Mouse (Mus musculus) forebrain, embryonic 14.5 days (tissue): ENCODE results near the gene Phrf1. TPM values are rescaled to one million over a fixed set of nuclear protein-coding genes. Genes with fewer than 3 reads are reported as not detected.
"Not testable (repeated sequence)": the region's sequence is repeated elsewhere in the genome, so short reads cannot be mapped to it uniquely, and the experiment has no call there.

ENCODE experiments used
- ATAC-seq: fragments of 200-750 bp; cut with Nextera tagmentation; 2 replicates; pipeline ENCODE4 v1.8.0; 2017; ENCODE audit warnings: mild to moderate bottlenecking, moderate library complexity
- DNase-seq: peaks from one replicate; pipeline ENCODE4 v3.0.0-alpha.2; 2015; ENCODE audit warnings: low spot score
- H3K27ac ChIP-seq: fragments of 300-500 bp; sonication (generic); 2 replicates; pipeline ENCODE4 v1.5.1; 2014; ENCODE audit warnings: low read depth, mild to moderate bottlenecking, control low read depth, low read length, moderate library complexity
- H3K27me3 ChIP-seq: fragments of 300-500 bp; sonication (generic); replicated peaks from 2 replicates; pipeline ENCODE4 v1.6.1; 2014; ENCODE audit warnings: low read length, control low read depth, mixed read lengths; ENCODE audit not compliant: control insufficient read depth, insufficient read depth
- H3K36me3 ChIP-seq: fragments of 300-500 bp; sonication (generic); 2 replicates; pipeline ENCODE4 v1.6.1; 2014; ENCODE audit warnings: low read length, control low read depth; ENCODE audit not compliant: control insufficient read depth, insufficient read depth
- H3K4me1 ChIP-seq: fragments of 300-500 bp; sonication (generic); 2 replicates; pipeline ENCODE4 v1.6.1; 2014; ENCODE audit warnings: antibody characterized with exemption, low read length, control low read depth; ENCODE audit not compliant: control insufficient read depth, insufficient read depth
- H3K4me2 ChIP-seq: fragments of 300-500 bp; sonication (generic); 2 replicates; pipeline ENCODE4 v1.6.1; 2014; ENCODE audit warnings: mild to moderate bottlenecking, control low read depth, low read length
- H3K4me3 ChIP-seq: fragments of 300-500 bp; sonication (generic); 2 replicates; pipeline ENCODE4 v1.5.1; 2014; ENCODE audit warnings: low read depth, low read length, control low read depth
- H3K9ac ChIP-seq: fragments of 300-500 bp; sonication (generic); 2 replicates; pipeline ENCODE4 v1.6.1; 2014; ENCODE audit warnings: mild to moderate bottlenecking, low read length, control low read depth, moderate library complexity
- H3K9me3 ChIP-seq: fragments of 300-500 bp; sonication (generic); replicated peaks from 2 replicates; pipeline ENCODE4 v1.6.1; 2016; ENCODE audit warnings: low read length, control low read depth, mixed read lengths; ENCODE audit not compliant: control insufficient read depth
- WGBS: fragments of 180-500 bp; shearing (Covaris S2); extraction: QIAGEN DNeasy Blood & Tissue Kit; methylation state at CpG from one replicate; pipeline ENCODE4 v1.1.7; 2014; 5-methylcytosine and 5-hydroxymethylcytosine counted together
- polyA plus RNA-seq: library from polyadenylated mRNA; unstranded; fragments of >200 nt; fragmentation: Nextera tagmentation; extraction: Ambion mirVana; gene quantifications from 2 replicates; pipeline ENCODE4 v1.2.1, GENCODE M21; 2014

Phrf1 gene
- polyA plus RNA-seq, 1 experiment from 2014 or later = 64.2 TPM

DNA sequence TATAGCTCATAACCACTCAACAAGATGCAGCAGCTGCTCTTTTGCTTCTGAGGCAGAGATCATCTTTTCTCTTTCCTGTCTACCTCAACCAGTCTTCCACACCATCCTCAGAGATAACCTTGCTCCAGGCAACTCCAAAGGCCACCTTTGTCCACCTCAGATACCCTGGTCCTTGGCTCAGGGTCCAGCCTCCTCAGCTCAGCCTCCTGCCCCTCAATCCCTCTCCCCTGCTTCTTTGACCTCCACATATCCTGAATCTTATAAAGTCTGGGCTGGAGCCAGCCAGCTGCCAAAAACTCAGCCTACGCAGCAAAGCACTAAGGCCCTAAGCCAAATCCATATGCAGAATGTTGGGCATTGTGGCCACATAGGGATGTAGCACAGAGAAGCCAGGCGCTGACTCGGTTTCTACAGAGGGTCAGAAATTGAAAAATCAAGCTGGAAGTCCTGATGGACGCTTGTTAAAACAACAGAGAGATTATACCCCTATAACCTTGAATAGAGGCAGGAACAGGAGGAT lies 5.8 kb upstream of the Phrf1 start:
- DNase-seq (no peak), ATAC-seq (no peak)
- H3K9ac ChIP-seq = no peak overlapping the region

GRCm38 (mm10) chr7:141226535-141226934 lies 2.0 kb upstream of the Phrf1 start:
- 81% methylated on average over 6 of the region's 6 CpGs for WGBS
- no peak for ATAC-seq

More for the DNA sequence above, 5.8 kb upstream of the Phrf1 start:
- Histone ChIP-seq H3K4me1 (peaks cover 7% of the 10 kb centered on the region), H3K36me3 (peaks cover 7% of the 10 kb centered on the region; the same call in 1 of the 2 replicates), H3K9me3 (no peaks in the 10 kb centered on the region), H3K4me3 (no peak overlapping the region), H3K27me3 (no peaks in the 10 kb centered on the region), H3K27ac (peak overlapping the region; percentile 65; the same call in 1 of the 2 replicates), H3K4me2 (no peak overlapping the region; the same call in 1 of the 2 replicates)
- WGBS = 88% methylated on average over 4 of the region's 4 CpGs

GRCm38 (mm10) chr7:141227796-141228195 lies 788 bp upstream of the Phrf1 start:
- Histone ChIP-seq H3K9ac (peak overlapping the region; percentile 97; the same call in 1 of the 2 replicates), H3K4me2 (no peak overlapping the region), H3K36me3 (peaks cover 26% of the 10 kb centered on the region), H3K27ac (no peak overlapping the region), H3K27me3 (no peaks in the 10 kb centered on the region), H3K4me3 (no peak overlapping the region), H3K4me1 (peaks cover 11% of the 10 kb centered on the region), H3K9me3 (no peaks in the 10 kb centered on the region)
- DNase-seq (no peak), ATAC-seq (no peak; the same call in 1 of the 2 replicates)
- WGBS = 71% methylated on average over 4 of the region's 4 CpGs

More at GRCm38 (mm10) chr7:141226535-141226934, 2.0 kb upstream of the Phrf1 start:
- Histone ChIP-seq H3K27me3 (no peaks in the 10 kb centered on the region), H3K4me3 (no peak overlapping the region), H3K27ac (no peak overlapping the region), H3K9me3 (no peaks in the 10 kb centered on the region), H3K36me3 (peaks cover 13% of the 10 kb centered on the region), H3K4me1 (peaks cover 18% of the 10 kb centered on the region), H3K4me2 (no peak overlapping the region), H3K9ac (no peak overlapping the region)
- no peak for DNase-seq

GRCm38 (mm10) chr7:141229702-141230101 lies 1.1 kb downstream of the Phrf1 start:
- ATAC-seq = no peak
- DNase-seq = no peak
- H3K4me1 ChIP-seq = peaks cover 11% of the 10 kb centered on the region
- 75% methylated on average over 6 of the region's 6 CpGs for WGBS
- peak overlapping the region; percentile 97 for H3K9ac ChIP-seq
- H3K36me3 ChIP-seq = peaks cover 45% of the 10 kb centered on the region
- peak overlapping the region; percentile 100 for H3K4me3 ChIP-seq
- no peak overlapping the region for H3K27ac ChIP-seq
- peak overlapping the region; percentile 82 for H3K4me2 ChIP-seq
- H3K27me3 ChIP-seq = no peaks in the 10 kb centered on the region
- no peaks in the 10 kb centered on the region for H3K9me3 ChIP-seq

GRCm38 (mm10) chr7:141230570-141230969 lies 2.0 kb downstream of the Phrf1 start:
- DNase-seq = no peak
- H3K4me3 ChIP-seq = no peak overlapping the region
- no peak overlapping the region for H3K27ac ChIP-seq
- no peaks in the 10 kb centered on the region for H3K9me3 ChIP-seq
- no peaks in the 10 kb centered on the region for H3K27me3 ChIP-seq
- WGBS = 88% methylated on average over 4 of the region's 4 CpGs
- H3K4me1 ChIP-seq = peaks cover 11% of the 10 kb centered on the region
- no peak overlapping the region; the same call in 1 of the 2 replicates for H3K4me2 ChIP-seq
- ATAC-seq = no peak
- no peak overlapping the region for H3K9ac ChIP-seq
- H3K36me3 ChIP-seq = peaks cover 53% of the 10 kb centered on the region

- peaks cover 59% of the 10 kb centered on the region for H3K36me3 ChIP-seq
- H3K4me1 ChIP-seq = peaks cover 11% of the 10 kb centered on the region
- no peak overlapping the region for H3K27ac ChIP-seq
- H3K27me3 ChIP-seq = no peaks in the 10 kb centered on the region
- H3K4me3 ChIP-seq = no peak overlapping the region
- H3K4me2 ChIP-seq = no peak overlapping the region
- DNase-seq (no peak), ATAC-seq (no peak)
- WGBS = 95% methylated on average over 3 of the region's 3 CpGs
- H3K9ac ChIP-seq = no peak overlapping the region
- no peaks in the 10 kb centered on the region for H3K9me3 ChIP-seq
Observed at GRCm38 (mm10) chr7:141231111-141231510, 2.5 kb downstream of the Phrf1 start.

- Histone ChIP-seq H3K4me2 (no peak overlapping the region), H3K9ac (no peak overlapping the region), H3K27ac (no peak overlapping the region), H3K27me3 (no peaks in the 10 kb centered on the region), H3K9me3 (no peaks in the 10 kb centered on the region), H3K36me3 (peaks cover 62% of the 10 kb centered on the region), H3K4me1 (peaks cover 11% of the 10 kb centered on the region), H3K4me3 (no peak overlapping the region)
- no peak for DNase-seq
- ATAC-seq = no peak
- WGBS = 96% methylated on average over 9 of the region's 10 CpGs
Observed at GRCm38 (mm10) chr7:141231551-141231950, 3.0 kb downstream of the Phrf1 start.

GRCm38 (mm10) chr7:141250486-141250885 lies 21.9 kb downstream of the Phrf1 start:
- peaks cover 96% of the 10 kb centered on the region for H3K36me3 ChIP-seq
- not testable (repeated sequence) for DNase-seq, ATAC-seq, H3K9ac ChIP-seq, H3K4me2 ChIP-seq, H3K4me1 ChIP-seq, H3K27me3 ChIP-seq, H3K9me3 ChIP-seq, H3K27ac ChIP-seq, H3K4me3 ChIP-seq
- 89% methylated on average over 4 of the region's 4 CpGs for WGBS

- no peak for ATAC-seq
- no peak overlapping the region for H3K4me3 ChIP-seq
- H3K9me3 ChIP-seq = no peaks in the 10 kb centered on the region
- no peak overlapping the region for H3K4me2 ChIP-seq
- no peaks in the 10 kb centered on the region for H3K27me3 ChIP-seq
- no peak for DNase-seq
- no peak overlapping the region for H3K9ac ChIP-seq
- no peak overlapping the region for H3K27ac ChIP-seq
- no peaks in the 10 kb centered on the region for H3K4me1 ChIP-seq
- peaks cover 93% of the 10 kb centered on the region for H3K36me3 ChIP-seq
- WGBS = 95% methylated on average over 10 of the region's 10 CpGs
Observed at GRCm38 (mm10) chr7:141256159-141256558, 27.6 kb downstream of the Phrf1 start.
